Mouse (Mus musculus) thymus, postnatal 0 days (tissue): Measurements from ENCODE around the gene Ash1l. TPM values are rescaled to one million over a fixed set of nuclear protein-coding genes. Genes with fewer than 3 reads are reported as not detected.

Source experiments
- polyA plus RNA-seq: library from polyadenylated mRNA; unstranded; fragments of >200 nt; fragmentation: Nextera tagmentation; extraction: Ambion mirVana; gene quantifications from 2 replicates; pipeline ENCODE4 v1.2.1, GENCODE M21; 2015

Ash1l gene
- polyA plus RNA-seq, 1 experiment from 2014 or later: 17.2 TPM

Other genes with a start within 250 kb of the Ash1l start
- 55.5 and 55.6 TPM in 2 replicates for gene Rit1, start 233.8 kb upstream of the Ash1l start, polyA plus RNA-seq
- 1.7 TPM in 2 replicates for gene Syt11, start 175.5 kb upstream of the Ash1l start, polyA plus RNA-seq
- gene Gon4l, start 115.4 kb upstream of the Ash1l start, polyA plus RNA-seq: 6.4 and 7.2 TPM in 2 replicates
- gene Msto1, start 36.6 kb upstream of the Ash1l start, polyA plus RNA-seq: 37.8 and 39.4 TPM in 2 replicates
- gene Dap3, start 559 bp downstream of the Ash1l start, polyA plus RNA-seq: 242 and 244 TPM in 2 replicates
- 12.1 and 13.4 TPM in 2 replicates for gene Rusc1, start 142.7 kb downstream of the Ash1l start, polyA plus RNA-seq
- gene Gm43738, start 150.5 kb downstream of the Ash1l start, polyA plus RNA-seq: not detected in 2 replicates
- 180 and 193 TPM in 2 replicates for gene Fdps, start 151.3 kb downstream of the Ash1l start, polyA plus RNA-seq
- not detected in 2 replicates for gene Pklr, start 185.5 kb downstream of the Ash1l start, polyA plus RNA-seq
- 1.4 and 1.9 TPM in 2 replicates for gene Hcn3, start 209.6 kb downstream of the Ash1l start, polyA plus RNA-seq
- 18.1 and 22.3 TPM in 2 replicates for gene Clk2, start 214.2 kb downstream of the Ash1l start, polyA plus RNA-seq
- 130 and 131 TPM in 2 replicates for gene Scamp3, start 226.9 kb downstream of the Ash1l start, polyA plus RNA-seq
- gene Fam189b, start 232.5 kb downstream of the Ash1l start, polyA plus RNA-seq: 71.2 and 80.1 TPM in 2 replicates